Mouse (Mus musculus) adrenal gland, adult (tissue): ENCODE results near the gene Gm10318.
A peak's percentile ranks its signal among the peaks of the same experiment; 100 is the strongest.

Experiments
- DNase-seq, 2 experiments: peaks; one replicate each; pipeline ENCODE4 v3.0.0; 2022 to 2023; ENCODE audit warnings: low spot score in 1 of 2; ENCODE audit not compliant: inconsistent age in 2 of 2

The Gm10318 gene

GRCm38 (mm10) chr10:77852559-77852958 is at the start of gene Gm10318:
Gm10318 (plus strand) TSS chr10:77852859.
- no peak for DNase-seq

GRCm38 (mm10) chr10:77804095-77804494 is 48.6 kb upstream of the Gm10318 start:
- DNase-seq = no peak

GRCm38 (mm10) chr10:77811743-77812142 is 40.9 kb upstream of the Gm10318 start, which contains the start of gene Gm9507:
Gm9507 (minus strand) TSS chr10:77811843.
- DNase-seq = no peak

- no peak for DNase-seq
Measured at GRCm38 (mm10) chr10:77814382-77814781, 38.3 kb upstream of the Gm10318 start, which contains the start of gene Gm2696. Gm2696 (plus strand) TSS chr10:77814682.

- peak in 1 of 2 experiments; percentile 54 for DNase-seq
Measured at GRCm38 (mm10) chr10:77815514-77815913, 37.1 kb upstream of the Gm10318 start.

- DNase-seq = no peak
Measured at GRCm38 (mm10) chr10:77818523-77818922, 34.1 kb upstream of the Gm10318 start.

GRCm38 (mm10) chr10:77819203-77819602 is 33.5 kb upstream of the Gm10318 start:
- no peak for DNase-seq

GRCm38 (mm10) chr10:77826951-77827350 is 25.7 kb upstream of the Gm10318 start, which contains the start of gene Krtap10-4:
Krtap10-4 (minus strand) TSS chr10:77827095.
- no peak for DNase-seq

GRCm38 (mm10) chr10:77835647-77836046 is 17.0 kb upstream of the Gm10318 start, which contains the start of gene Krtap10-10:
Krtap10-10 (plus strand) TSS chr10:77835947.
- no peak for DNase-seq

- peak; percentile 65 to 77 for DNase-seq
Measured at GRCm38 (mm10) chr10:77839006-77839405, 13.7 kb upstream of the Gm10318 start.

- no peak for DNase-seq
Measured at GRCm38 (mm10) chr10:77846503-77846902, 6.2 kb upstream of the Gm10318 start, which contains the start of gene Gm36176. Gm36176 (plus strand) TSS chr10:77846803.

- no peak for DNase-seq
Measured at GRCm38 (mm10) chr10:77846961-77847360, 5.7 kb upstream of the Gm10318 start.

- no peak for DNase-seq
Measured at GRCm38 (mm10) chr10:77847538-77847937, 5.1 kb upstream of the Gm10318 start.

- DNase-seq = no peak
Measured at GRCm38 (mm10) chr10:77861675-77862074, 9.0 kb downstream of the Gm10318 start, which contains the start of gene Gm3285. Gm3285 (plus strand) TSS chr10:77861975.

- DNase-seq = peak; percentile 74 to 80
Measured at GRCm38 (mm10) chr10:77864067-77864761, 11.6 kb downstream of the Gm10318 start.

- DNase-seq = no peak
Measured at GRCm38 (mm10) chr10:77864762-77865143, 12.1 kb downstream of the Gm10318 start.

GRCm38 (mm10) chr10:77867546-77867945 is 14.9 kb downstream of the Gm10318 start:
- no peak for DNase-seq

- no peak for DNase-seq
Measured at GRCm38 (mm10) chr10:77869651-77870050, 17.0 kb downstream of the Gm10318 start.

GRCm38 (mm10) chr10:77878985-77879384 is 26.3 kb downstream of the Gm10318 start:
- peak; percentile 32 to 77 for DNase-seq

- no peak for DNase-seq
Measured at GRCm38 (mm10) chr10:77880305-77880704, 27.6 kb downstream of the Gm10318 start.

GRCm38 (mm10) chr10:77882553-77882952 is 29.9 kb downstream of the Gm10318 start:
- DNase-seq = no peak

GRCm38 (mm10) chr10:77886007-77886747 is 33.5 kb downstream of the Gm10318 start:
- no peak for DNase-seq
